Mouse (Mus musculus): ENCODE measurements around the gene Sppl2c. TPM values are rescaled to one million over a fixed set of nuclear protein-coding genes. Genes with fewer than 3 reads are reported as not detected.

Gene Sppl2c
- polyA plus RNA-seq, 1 experiment from 2014 or later: not detected

DNA sequence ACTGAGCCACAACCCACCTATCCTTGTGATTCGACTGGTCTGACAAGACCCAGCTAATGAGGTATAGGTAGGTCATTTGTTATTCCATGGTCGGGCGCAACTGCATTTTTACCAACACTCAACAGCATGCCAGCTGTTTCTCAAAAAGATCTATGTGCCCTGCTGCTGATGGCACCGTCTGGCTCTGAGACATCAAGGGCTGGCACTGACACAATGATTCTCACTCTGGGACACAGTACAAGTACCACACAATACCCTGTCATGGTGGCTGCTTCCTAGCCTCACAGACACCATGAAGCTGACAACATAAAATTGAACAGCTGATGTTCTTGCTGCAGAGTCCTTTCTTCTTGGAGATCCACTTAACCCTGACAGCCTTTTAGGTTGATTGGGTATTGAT is 34.2 kb downstream of the Sppl2c start:
- Histone ChIP-seq H3K4me2 (replicated peaks; ENCODE audit: low read depth, low read length) (no peak overlapping the region), H3K36me3 (ENCODE audit: insufficient read depth, low read length) (no peaks in the 10 kb centered on the region), H3K9ac (replicated peaks; ENCODE audit: low read length) (no peak overlapping the region), H3K27ac (ENCODE audit: low read length) (no peak overlapping the region), H3K4me1 (ENCODE audit: insufficient read depth, low read length) (no peaks in the 10 kb centered on the region), H3K27me3 (ENCODE audit: insufficient read depth, low read length) (no peaks in the 10 kb centered on the region), H3K4me3 (ENCODE audit: low read length) (no peak overlapping the region), H3K9me3 (ENCODE audit: low read length) (no peaks in the 10 kb centered on the region)
- 85% methylated on average over 4 of the region's 4 CpGs for WGBS
- no peak for ATAC-seq (ENCODE audit: low FRiP score, low TSS enrichment)

DNA sequence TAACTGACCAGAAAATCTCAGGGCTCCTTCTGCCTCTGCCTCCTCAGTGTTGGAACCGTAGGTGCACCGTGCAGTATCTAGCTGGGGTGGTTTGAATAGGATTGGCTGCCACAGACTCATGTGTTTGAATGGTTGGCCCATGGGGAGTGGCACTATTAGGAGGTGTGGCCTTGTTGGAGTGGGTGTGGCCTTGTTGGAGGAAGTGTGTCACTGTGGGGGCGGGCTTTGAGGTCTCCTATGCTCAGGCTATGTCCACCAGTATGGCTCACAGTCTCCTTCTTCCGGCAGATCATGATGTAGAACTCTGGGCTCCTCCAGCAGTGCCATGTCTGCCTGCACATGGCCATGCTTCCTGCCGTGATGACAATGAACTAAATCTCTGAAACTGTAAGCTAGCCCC is 35.6 kb downstream of the Sppl2c start:
- Histone ChIP-seq H3K4me3 (ENCODE audit: low read length) (no peak overlapping the region), H3K9me3 (ENCODE audit: low read length) (no peaks in the 10 kb centered on the region), H3K27ac (ENCODE audit: low read length) (no peak overlapping the region), H3K4me2 (replicated peaks; ENCODE audit: low read depth, low read length) (no peak overlapping the region), H3K27me3 (ENCODE audit: insufficient read depth, low read length) (no peaks in the 10 kb centered on the region), H3K9ac (replicated peaks; ENCODE audit: low read length) (no peak overlapping the region), H3K36me3 (ENCODE audit: insufficient read depth, low read length) (no peaks in the 10 kb centered on the region), H3K4me1 (ENCODE audit: insufficient read depth, low read length) (no peaks in the 10 kb centered on the region)
- ATAC-seq (ENCODE audit: low FRiP score, low TSS enrichment): no peak
- 88% methylated on average over 5 of the region's 5 CpGs for WGBS

DNA sequence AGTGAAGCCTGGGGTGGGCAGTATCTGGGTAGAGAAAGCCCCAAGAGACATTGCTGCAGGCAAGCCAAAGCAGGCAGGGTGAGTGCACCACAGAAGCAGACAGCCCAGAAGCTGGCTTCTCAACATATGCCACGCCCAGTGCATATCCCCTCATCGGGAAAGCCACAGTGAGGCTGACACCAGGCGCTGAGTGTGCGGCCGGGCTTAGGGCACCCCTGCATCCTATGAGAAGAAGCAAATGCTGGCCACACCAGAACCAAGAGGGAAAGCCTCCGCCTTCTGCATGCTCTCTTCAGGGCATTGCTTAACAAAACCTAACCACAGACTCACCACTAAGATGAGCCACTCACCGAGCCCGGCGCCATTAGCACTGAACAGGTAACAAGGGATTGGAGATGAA is 37.2 kb downstream of the Sppl2c start:
- H3K4me3 ChIP-seq (ENCODE audit: low read length): no peak overlapping the region
- WGBS: 89% methylated on average over 9 of the region's 9 CpGs

DNA sequence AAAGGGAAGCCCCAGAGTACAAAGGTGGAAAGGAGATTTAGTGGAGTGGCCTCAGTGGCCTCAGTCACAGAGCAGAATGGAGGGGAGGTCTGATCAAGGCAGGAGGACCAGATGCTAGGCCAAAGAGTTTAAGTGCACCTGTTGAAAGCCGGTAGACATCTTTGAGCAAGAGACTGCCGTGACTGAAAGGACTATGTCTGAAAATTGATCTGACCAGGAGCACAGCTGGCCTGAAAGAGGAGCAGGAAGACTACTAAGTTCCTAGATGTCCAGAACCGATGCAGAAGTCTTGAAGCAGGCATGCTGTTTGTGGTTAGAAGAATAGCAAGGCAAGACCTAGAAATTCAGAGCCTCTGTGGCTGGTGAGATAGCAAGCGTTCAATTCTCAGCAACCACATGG is 43.3 kb downstream of the Sppl2c start:
- H3K4me2 ChIP-seq (replicated peaks; ENCODE audit: low read depth, low read length): no peak overlapping the region
- no peaks in the 10 kb centered on the region for H3K36me3 ChIP-seq (ENCODE audit: insufficient read depth, low read length)
- WGBS: 69% methylated on average over 4 of the region's 4 CpGs
- H3K9ac ChIP-seq (replicated peaks; ENCODE audit: low read length): no peak overlapping the region
- peaks cover 27% of the 10 kb centered on the region for H3K4me1 ChIP-seq (ENCODE audit: insufficient read depth, low read length)
- H3K9me3 ChIP-seq (ENCODE audit: low read length): no peaks in the 10 kb centered on the region
- ATAC-seq (ENCODE audit: low FRiP score, low TSS enrichment): no peak
- H3K4me3 ChIP-seq (ENCODE audit: low read length): no peak overlapping the region
- peaks cover 35% of the 10 kb centered on the region for H3K27me3 ChIP-seq (ENCODE audit: insufficient read depth, low read length)
- H3K27ac ChIP-seq (ENCODE audit: low read length): no peak overlapping the region

More for the DNA sequence above, 37.2 kb downstream of the Sppl2c start:
- Histone ChIP-seq H3K27me3 (ENCODE audit: insufficient read depth, low read length) (no peaks in the 10 kb centered on the region), H3K9ac (replicated peaks; ENCODE audit: low read length) (no peak overlapping the region), H3K36me3 (ENCODE audit: insufficient read depth, low read length) (no peaks in the 10 kb centered on the region), H3K4me1 (ENCODE audit: insufficient read depth, low read length) (no peaks in the 10 kb centered on the region), H3K27ac (ENCODE audit: low read length) (no peak overlapping the region), H3K9me3 (ENCODE audit: low read length) (no peaks in the 10 kb centered on the region), H3K4me2 (replicated peaks; ENCODE audit: low read depth, low read length) (no peak overlapping the region)
- no peak for ATAC-seq (ENCODE audit: low FRiP score, low TSS enrichment)

DNA sequence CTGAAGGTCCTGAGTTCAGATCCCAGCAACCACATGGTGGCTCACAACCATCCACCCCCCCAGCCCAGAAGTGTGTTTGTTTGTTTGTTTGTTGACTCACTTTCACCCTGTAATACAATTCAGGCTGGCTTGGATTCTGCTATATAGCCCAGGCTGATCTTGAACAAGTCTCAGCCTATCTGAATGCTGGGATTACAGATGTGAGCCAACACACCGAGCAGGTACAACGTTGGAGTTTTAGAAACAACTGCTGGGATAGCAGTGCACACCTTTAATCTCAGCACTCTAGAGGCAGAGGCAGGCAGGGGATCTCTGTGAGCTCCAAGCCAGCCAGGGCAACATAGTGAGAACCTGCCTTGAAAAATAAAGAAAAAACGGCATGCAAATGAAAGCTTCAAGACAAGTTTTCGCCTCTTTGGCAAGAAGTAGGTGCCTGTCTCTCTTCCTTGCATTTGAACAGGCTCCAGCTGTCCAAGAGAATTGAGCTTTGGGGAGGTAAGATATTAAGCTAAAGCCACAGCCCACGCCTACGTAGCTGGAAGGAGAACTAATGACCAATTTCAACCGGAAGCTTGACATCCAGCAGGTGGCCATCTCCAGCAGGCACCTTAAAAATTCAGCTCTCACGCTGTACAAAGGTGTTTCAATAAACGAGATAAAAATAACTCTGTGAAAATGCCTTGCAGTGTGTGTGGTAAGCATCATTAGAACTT is 44.1 kb downstream of the Sppl2c start:
- Histone ChIP-seq H3K4me3 (ENCODE audit: low read length) (peak overlapping the region; percentile 70), H3K4me2 (replicated peaks; ENCODE audit: low read depth, low read length) (peak overlapping the region; percentile 100), H3K27me3 (ENCODE audit: insufficient read depth, low read length) (peaks cover 43% of the 10 kb centered on the region), H3K4me1 (ENCODE audit: insufficient read depth, low read length) (peaks cover 33% of the 10 kb centered on the region), H3K36me3 (ENCODE audit: insufficient read depth, low read length) (no peaks in the 10 kb centered on the region), H3K27ac (ENCODE audit: low read length) (no peak overlapping the region), H3K9ac (replicated peaks; ENCODE audit: low read length) (peak overlapping the region; percentile 85; the same call in 1 of the 2 replicates), H3K9me3 (ENCODE audit: low read length) (no peaks in the 10 kb centered on the region)
- WGBS: 9% methylated on average over 9 of the region's 9 CpGs
- ATAC-seq (ENCODE audit: low FRiP score, low TSS enrichment): no peak

DNA sequence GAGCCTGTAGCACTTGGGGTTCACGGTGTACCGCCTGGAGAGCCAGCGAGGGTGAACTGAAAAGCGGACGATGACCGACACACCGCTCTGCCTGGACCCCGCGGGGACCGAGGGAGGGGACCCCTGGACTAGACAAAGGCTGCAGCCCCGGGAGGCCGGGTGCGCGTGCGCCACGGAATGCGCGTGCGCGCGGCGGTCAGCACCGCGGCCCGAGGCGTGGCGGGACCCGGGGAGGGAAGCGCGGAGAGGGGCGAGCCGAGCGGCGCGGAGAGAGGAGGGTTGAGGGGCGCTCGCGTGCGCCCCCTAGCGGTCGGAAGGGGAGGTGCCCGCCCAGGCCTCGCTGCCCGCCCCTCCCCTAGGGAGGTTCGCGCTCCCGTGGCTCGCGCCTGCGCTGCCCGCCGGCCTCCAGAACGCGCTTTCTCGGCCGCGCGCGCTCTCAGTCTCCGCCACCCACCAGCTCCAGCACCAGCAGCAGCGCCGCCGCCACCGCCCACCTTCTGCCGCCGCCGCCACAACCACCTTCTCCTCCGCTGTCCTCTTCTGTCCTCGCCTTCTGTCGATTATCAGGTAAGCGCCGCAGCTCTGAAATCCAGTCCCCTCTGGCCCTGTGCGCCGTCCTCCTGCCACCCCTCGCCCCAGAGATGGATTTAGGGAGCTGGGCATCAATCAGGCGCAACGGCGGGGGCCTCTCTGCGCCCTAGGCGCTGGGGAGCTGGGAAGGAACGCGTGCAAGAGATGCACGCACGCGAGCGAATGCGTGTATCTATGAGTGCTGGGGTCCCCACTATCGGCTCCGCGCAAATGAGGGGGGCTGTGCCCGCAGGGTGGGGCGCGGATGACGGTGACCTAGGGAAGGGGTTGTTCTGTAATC is 45.1 kb downstream of the Sppl2c start, which contains the start of gene Mapt:
Mapt (plus strand) TSS at position 350 of the 871 bp plus-strand sequence.
- Histone ChIP-seq H3K9me3 (ENCODE audit: low read length) (no peaks in the 10 kb centered on the region), H3K36me3 (ENCODE audit: insufficient read depth, low read length) (no peaks in the 10 kb centered on the region), H3K4me1 (ENCODE audit: insufficient read depth, low read length) (peaks cover 33% of the 10 kb centered on the region), H3K4me2 (replicated peaks; ENCODE audit: low read depth, low read length) (peak within 1 kb of the TSS; percentile 100), H3K9ac (replicated peaks; ENCODE audit: low read length) (peak within 1 kb of the TSS; percentile 85), H3K27me3 (ENCODE audit: insufficient read depth, low read length) (peaks cover 53% of the 10 kb centered on the region), H3K4me3 (ENCODE audit: low read length) (peak within 1 kb of the TSS; percentile 70), H3K27ac (ENCODE audit: low read length) (peak within 1 kb of the TSS; percentile 50; the same call in 1 of the 2 replicates)
- peak; percentile 86 for ATAC-seq (ENCODE audit: low FRiP score, low TSS enrichment)
- under 1% methylated on average over 83 of the region's 94 CpGs for WGBS

DNA sequence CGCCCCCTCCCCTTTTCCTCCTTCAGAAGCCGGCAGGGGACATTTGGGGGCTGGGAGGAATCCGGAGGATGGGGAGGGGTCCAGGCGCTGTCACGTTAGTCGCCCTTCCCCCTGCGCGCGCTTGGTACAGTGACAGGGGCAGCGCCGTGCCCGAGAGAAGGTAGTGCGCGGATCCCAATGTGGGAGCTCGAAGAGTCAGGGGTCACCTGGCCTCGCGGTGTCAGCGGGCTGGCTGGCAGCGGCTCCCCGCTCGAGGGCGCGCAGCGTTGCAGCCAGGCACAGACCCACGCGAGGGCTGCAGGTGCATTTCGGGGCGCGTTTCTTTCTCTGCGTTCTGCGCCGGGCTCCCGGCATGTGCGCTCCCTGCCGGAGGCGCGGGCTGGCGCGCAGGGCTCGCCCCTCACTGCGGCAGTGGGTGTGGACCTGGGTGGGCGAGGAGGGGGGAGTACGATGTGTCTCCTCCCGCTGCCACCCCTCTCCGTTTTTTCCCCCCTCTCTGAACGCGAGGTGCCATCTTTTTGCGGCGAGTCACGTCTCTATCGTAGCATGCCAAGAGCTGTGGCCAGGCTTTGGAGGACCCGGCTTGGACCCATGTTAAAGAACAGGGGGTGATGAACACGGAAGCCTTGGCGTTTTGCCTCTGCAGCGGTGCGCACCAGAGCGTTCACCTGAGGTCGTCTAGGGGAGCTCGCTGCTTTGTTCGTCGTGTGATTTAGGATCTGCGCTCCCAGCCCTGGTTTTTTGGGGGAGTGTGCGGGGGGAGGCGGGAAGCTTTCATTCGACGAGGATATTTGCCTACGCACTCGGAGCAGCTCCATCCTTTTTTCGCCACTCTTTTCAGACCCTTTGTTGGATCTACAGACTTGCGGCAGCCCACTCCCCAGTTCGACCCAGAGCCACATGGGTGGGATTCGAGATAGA is 46.3 kb downstream of the Sppl2c start:
- Histone ChIP-seq H3K4me3 (ENCODE audit: low read length) (peak overlapping the region; percentile 70), H3K9me3 (ENCODE audit: low read length) (no peaks in the 10 kb centered on the region), H3K36me3 (ENCODE audit: insufficient read depth, low read length) (no peaks in the 10 kb centered on the region), H3K4me2 (replicated peaks; ENCODE audit: low read depth, low read length) (peak overlapping the region; percentile 100), H3K4me1 (ENCODE audit: insufficient read depth, low read length) (peaks cover 33% of the 10 kb centered on the region), H3K27me3 (ENCODE audit: insufficient read depth, low read length) (peaks cover 57% of the 10 kb centered on the region), H3K9ac (replicated peaks; ENCODE audit: low read length) (peak overlapping the region; percentile 68), H3K27ac (ENCODE audit: low read length) (no peak overlapping the region)
- WGBS: under 1% methylated on average over 72 of the region's 72 CpGs
- no peak for ATAC-seq (ENCODE audit: low FRiP score, low TSS enrichment)

DNA sequence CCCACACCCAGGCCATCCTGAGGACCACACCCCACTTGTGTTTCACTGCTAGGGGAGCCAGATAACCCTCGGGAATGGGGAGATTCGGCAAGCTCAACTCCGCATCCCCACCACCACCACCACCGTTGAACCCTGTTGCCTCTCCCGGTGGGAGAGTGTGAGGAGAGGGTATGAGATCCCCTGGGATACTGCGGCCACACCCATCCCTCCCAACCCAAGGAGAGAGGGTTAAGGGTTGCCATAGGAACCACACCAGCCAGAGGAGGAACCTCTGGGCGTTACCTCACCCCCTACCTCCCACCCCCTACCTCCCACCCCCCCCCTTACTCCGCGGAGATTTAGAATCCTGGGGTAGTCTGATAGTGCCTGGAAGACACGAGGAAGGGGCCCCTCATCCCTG is 47.0 kb downstream of the Sppl2c start:
- H3K27me3 ChIP-seq (ENCODE audit: insufficient read depth, low read length): peaks cover 57% of the 10 kb centered on the region
- 0% methylated on average over 10 of the region's 10 CpGs for WGBS

DNA sequence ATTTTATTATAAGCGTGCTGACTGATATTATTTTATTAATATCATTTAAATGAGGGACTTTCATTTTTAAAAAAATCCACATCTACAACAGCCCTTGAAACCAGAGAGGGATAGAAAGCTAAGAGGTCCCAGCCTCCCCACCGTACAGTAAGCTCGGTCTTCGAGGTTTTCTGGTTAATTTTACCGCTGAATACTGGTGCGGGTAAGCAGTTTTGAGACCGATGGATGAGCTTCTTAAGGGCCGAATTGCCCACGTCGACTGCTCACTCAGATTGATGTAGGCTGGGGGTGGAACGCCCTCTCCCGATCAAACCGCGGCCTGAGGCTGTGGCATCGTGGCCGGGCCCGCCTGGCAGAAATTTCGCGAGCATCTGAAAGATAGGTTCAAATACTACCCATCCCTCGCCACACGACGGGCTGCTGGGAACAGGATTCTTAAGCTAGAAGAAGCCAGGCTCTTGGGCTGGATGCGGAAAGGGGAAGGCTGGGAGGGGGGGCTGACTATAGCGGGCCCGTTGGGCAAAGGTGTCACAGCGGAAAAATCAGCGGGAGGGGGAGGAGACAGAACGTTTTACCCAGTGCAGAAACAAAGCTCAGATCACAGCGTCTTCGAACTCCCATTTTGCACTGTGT is 47.6 kb downstream of the Sppl2c start:
- Histone ChIP-seq H3K9me3 (ENCODE audit: low read length) (no peaks in the 10 kb centered on the region), H3K27me3 (ENCODE audit: insufficient read depth, low read length) (peaks cover 57% of the 10 kb centered on the region), H3K36me3 (ENCODE audit: insufficient read depth, low read length) (no peaks in the 10 kb centered on the region), H3K4me2 (replicated peaks; ENCODE audit: low read depth, low read length) (peak overlapping the region; percentile 7; the same call in 1 of the 2 replicates), H3K9ac (replicated peaks; ENCODE audit: low read length) (no peak overlapping the region), H3K27ac (ENCODE audit: low read length) (no peak overlapping the region), H3K4me1 (ENCODE audit: insufficient read depth, low read length) (peaks cover 36% of the 10 kb centered on the region), H3K4me3 (ENCODE audit: low read length) (peak overlapping the region; percentile 1)
- 3% methylated on average over 30 of the region's 30 CpGs for WGBS
- no peak for ATAC-seq (ENCODE audit: low FRiP score, low TSS enrichment)

More for the DNA sequence above, 47.0 kb downstream of the Sppl2c start:
- Histone ChIP-seq H3K27ac (ENCODE audit: low read length) (no peak overlapping the region), H3K36me3 (ENCODE audit: insufficient read depth, low read length) (no peaks in the 10 kb centered on the region), H3K9ac (replicated peaks; ENCODE audit: low read length) (no peak overlapping the region), H3K9me3 (ENCODE audit: low read length) (no peaks in the 10 kb centered on the region), H3K4me3 (ENCODE audit: low read length) (peak overlapping the region; percentile 70), H3K4me2 (replicated peaks; ENCODE audit: low read depth, low read length) (peak overlapping the region; percentile 100), H3K4me1 (ENCODE audit: insufficient read depth, low read length) (peaks cover 35% of the 10 kb centered on the region)
- ATAC-seq (ENCODE audit: low FRiP score, low TSS enrichment): no peak
